Mouse (Mus musculus) CD4-positive naive resting alpha-beta T cell, adult 76 days (primary cell): ENCODE data around the gene Rasd1. TPM values are rescaled to one million over a fixed set of nuclear protein-coding genes. Genes with fewer than 3 reads are reported as not detected.

Experiments
- total RNA-seq: library from RNA; stranded (reverse); gene quantifications from one replicate; pipeline ENCODE4 v1.2.4, GENCODE M21; 2023

Rasd1 gene
- total RNA-seq, result 2.0 TPM

DNA sequence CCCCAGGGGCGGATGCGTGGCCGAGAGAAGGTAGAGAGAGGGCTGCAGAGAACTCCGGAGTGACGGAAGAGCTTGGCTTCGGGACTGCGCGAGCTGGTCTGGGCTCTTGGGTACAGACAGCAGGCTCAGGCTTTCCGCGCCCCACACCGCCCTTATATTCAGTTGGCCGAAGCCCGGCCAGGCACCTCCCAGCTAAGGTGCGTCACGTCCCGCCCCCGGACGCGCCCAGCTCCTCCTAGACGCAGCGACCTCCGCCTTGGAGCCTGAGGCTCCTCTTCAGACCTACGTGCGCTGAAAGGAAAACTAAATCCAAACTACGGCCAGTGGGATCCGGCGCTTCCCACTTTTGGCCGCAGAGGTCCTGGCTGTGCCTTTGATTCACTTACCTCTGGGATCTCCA lies at the start of gene Rasd1:
Gene Rasd1, minus strand, starts transcription at position 127 of the 400 bp plus-strand sequence.

DNA sequence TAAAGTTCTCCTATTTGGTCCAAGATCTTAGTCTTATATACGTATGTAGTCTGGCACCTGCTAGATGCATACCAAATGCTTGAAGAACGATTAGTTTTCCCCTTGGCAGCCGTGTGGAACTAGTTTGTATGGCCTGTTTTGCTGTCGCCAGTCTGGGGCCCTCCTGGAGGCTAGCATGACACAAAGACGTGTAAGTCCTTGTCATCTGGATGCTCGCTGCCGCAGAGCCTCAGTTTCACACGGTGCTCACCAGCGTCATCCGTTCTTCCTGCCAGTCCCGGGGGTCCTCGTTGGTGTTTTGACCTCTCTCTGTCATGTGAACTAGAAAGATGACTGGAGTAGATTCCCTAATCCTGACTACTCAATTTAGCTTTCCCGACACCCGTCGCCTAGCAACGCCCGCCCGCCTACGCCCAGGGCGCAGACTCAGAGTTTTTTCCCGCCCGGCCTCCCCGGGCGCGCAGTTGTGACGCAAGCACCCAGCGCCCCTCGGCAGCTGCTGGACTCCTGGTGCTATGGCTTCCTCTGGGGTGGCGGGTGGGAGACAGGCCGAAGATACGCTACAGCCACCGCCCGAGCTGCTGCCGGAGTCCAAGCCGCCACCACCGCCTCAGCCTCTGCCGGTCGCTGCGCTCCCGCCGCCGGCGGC lies 16.9 kb downstream of the Rasd1 start, which contains the start of gene Med9:
Gene Med9, plus strand, starts transcription at position 455 of the 649 bp plus-strand sequence.

Other genes with a start within 250 kb of the Rasd1 start
- 0.62 TPM for gene Pld6, start 177.3 kb downstream of the Rasd1 start, total RNA-seq
- gene Flcn, start 154.9 kb downstream of the Rasd1 start, total RNA-seq, result 83.9 TPM
- gene Nt5m, start 125.5 kb downstream of the Rasd1 start, total RNA-seq, result 8.0 TPM
- 80.7 TPM for gene Cops3, start 125.1 kb downstream of the Rasd1 start, total RNA-seq
- 5.3 TPM for gene Med9, start 16.7 kb downstream of the Rasd1 start, total RNA-seq
- gene Pemt, start 81.5 kb upstream of the Rasd1 start, total RNA-seq, result 10.1 TPM
- gene Rai1, start 140.1 kb upstream of the Rasd1 start, total RNA-seq, result 83.2 TPM